Mouse (Mus musculus): ENCODE measurements around the gene P3h3.
"Not testable (repeated sequence)": the region's sequence is repeated elsewhere in the genome, so short reads cannot be mapped to it uniquely, and the experiment has no call there.

Gene P3h3

GRCm38 (mm10) chr6:124900056-124900800, 42.7 kb upstream of the P3h3 start:
- Histone ChIP-seq H3K27me3 (ENCODE audit: insufficient read depth, low read length) (no peaks in the 10 kb centered on the region), H3K9me3 (ENCODE audit: low read length) (no peaks in the 10 kb centered on the region), H3K36me3 (ENCODE audit: insufficient read depth, low read length) (no peaks in the 10 kb centered on the region), H3K4me3 (replicated peaks; ENCODE audit: low read length) (peak overlapping the region; percentile 29; the same call in 1 of the 2 replicates), H3K4me1 (replicated peaks; ENCODE audit: low read depth, low read length) (peaks cover 63% of the 10 kb centered on the region)
- TF ChIP-seq NANOG (IDR thresholded peaks at IDR 0.05; ENCODE audit: borderline replicate concordance, low read length) (no peak), CTCF (conservative IDR thresholded peaks at IDR 0.05; ENCODE audit: low read length) (no peak), POU5F1 (IDR thresholded peaks at IDR 0.05; ENCODE audit: borderline replicate concordance, low read length) (no peak)

- no peaks in the 10 kb centered on the region for H3K9me3 ChIP-seq (ENCODE audit: low read length)
- no peaks in the 10 kb centered on the region for H3K36me3 ChIP-seq (ENCODE audit: insufficient read depth, low read length)
- TF ChIP-seq POU5F1 (IDR thresholded peaks at IDR 0.05; ENCODE audit: borderline replicate concordance, low read length) (no peak), NANOG (IDR thresholded peaks at IDR 0.05; ENCODE audit: borderline replicate concordance, low read length) (no peak)
- H3K4me1 ChIP-seq (replicated peaks; ENCODE audit: low read depth, low read length), result peaks cover 54% of the 10 kb centered on the region
- H3K4me3 ChIP-seq (replicated peaks; ENCODE audit: low read length), result no peak overlapping the region
- no peaks in the 10 kb centered on the region for H3K27me3 ChIP-seq (ENCODE audit: insufficient read depth, low read length)
These were observed 40.8 kb upstream of the P3h3 start for GRCm38 (mm10) chr6:124898359-124898758.

DNA sequence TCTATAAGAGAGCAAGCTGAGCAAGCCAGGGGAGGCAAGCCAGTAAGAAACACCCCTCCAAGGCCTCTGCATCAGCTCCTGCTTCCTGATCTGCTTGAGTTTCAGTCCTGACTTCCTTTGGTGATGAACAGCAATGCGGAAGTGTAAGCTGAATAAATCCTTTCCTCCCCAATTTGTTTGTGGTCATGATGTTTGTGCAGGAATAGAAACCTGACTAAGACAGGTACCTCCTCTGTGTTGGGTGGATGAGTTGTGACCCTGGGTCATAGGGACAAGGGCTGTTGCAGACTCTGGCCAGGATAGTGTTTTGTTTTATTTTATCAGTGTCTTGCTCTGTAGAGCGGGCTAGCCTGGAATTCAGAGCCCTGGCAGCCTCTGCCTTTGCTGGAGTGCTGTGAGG, 36.6 kb upstream of the P3h3 start:
- H3K27me3 ChIP-seq (ENCODE audit: insufficient read depth, low read length); H3K36me3 ChIP-seq (ENCODE audit: insufficient read depth, low read length); H3K9me3 ChIP-seq (ENCODE audit: low read length); H3K4me3 ChIP-seq (replicated peaks; ENCODE audit: low read length): not testable (repeated sequence)
- peaks cover 26% of the 10 kb centered on the region for H3K4me1 ChIP-seq (replicated peaks; ENCODE audit: low read depth, low read length)

GRCm38 (mm10) chr6:124890997-124891396, 33.4 kb upstream of the P3h3 start:
- Histone ChIP-seq H3K9me3 (ENCODE audit: low read length) (no peaks in the 10 kb centered on the region), H3K36me3 (ENCODE audit: insufficient read depth, low read length) (no peaks in the 10 kb centered on the region), H3K4me1 (replicated peaks; ENCODE audit: low read depth, low read length) (peaks cover 18% of the 10 kb centered on the region), H3K4me3 (replicated peaks; ENCODE audit: low read length) (no peak overlapping the region), H3K27me3 (ENCODE audit: insufficient read depth, low read length) (peaks cover 8% of the 10 kb centered on the region; the same call in 1 of the 2 replicates)
- no peak for TF ChIP-seq CTCF (conservative IDR thresholded peaks at IDR 0.05; ENCODE audit: low read length)
- TF ChIP-seq NANOG (IDR thresholded peaks at IDR 0.05; ENCODE audit: borderline replicate concordance, low read length), result no peak
- no peak for TF ChIP-seq POU5F1 (IDR thresholded peaks at IDR 0.05; ENCODE audit: borderline replicate concordance, low read length)

DNA sequence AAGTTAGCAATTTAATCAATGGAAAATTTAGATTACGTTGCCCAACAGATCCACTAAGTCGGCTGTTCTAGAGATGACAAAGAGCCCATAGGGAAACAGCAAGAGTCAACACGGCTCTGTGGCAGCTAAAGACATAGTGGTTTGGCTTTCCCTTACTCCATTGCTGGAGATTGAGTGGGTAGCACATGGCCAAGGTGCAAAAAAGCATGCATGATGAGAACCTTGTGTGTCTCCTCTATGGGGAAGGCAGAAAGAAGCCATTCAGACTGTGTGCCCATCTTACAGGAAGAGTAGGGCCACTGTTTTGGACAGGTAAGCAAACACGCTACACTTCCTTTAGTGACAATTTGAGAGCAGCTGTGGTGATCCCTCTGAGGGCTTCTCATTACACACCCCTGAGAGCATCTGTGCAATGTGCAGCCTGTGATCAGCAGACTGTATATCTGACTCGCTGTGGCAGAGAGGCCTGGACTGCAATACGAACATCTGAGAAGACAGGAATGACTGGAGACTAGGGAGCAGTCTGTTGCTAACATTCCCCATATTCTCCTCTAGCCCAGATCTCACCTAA, 31.1 kb upstream of the P3h3 start:
- no peak overlapping the region for H3K4me3 ChIP-seq (replicated peaks; ENCODE audit: low read length)
- H3K4me1 ChIP-seq (replicated peaks; ENCODE audit: low read depth, low read length), result peaks cover 19% of the 10 kb centered on the region
- no peak for TF ChIP-seq CTCF (conservative IDR thresholded peaks at IDR 0.05; ENCODE audit: low read length)
- no peak for TF ChIP-seq NANOG (IDR thresholded peaks at IDR 0.05; ENCODE audit: borderline replicate concordance, low read length)
- no peak for TF ChIP-seq POU5F1 (IDR thresholded peaks at IDR 0.05; ENCODE audit: borderline replicate concordance, low read length)
- peaks cover 10% of the 10 kb centered on the region; the same call in 1 of the 2 replicates for H3K27me3 ChIP-seq (ENCODE audit: insufficient read depth, low read length)
- H3K36me3 ChIP-seq (ENCODE audit: insufficient read depth, low read length), result no peaks in the 10 kb centered on the region
- no peaks in the 10 kb centered on the region for H3K9me3 ChIP-seq (ENCODE audit: low read length)

DNA sequence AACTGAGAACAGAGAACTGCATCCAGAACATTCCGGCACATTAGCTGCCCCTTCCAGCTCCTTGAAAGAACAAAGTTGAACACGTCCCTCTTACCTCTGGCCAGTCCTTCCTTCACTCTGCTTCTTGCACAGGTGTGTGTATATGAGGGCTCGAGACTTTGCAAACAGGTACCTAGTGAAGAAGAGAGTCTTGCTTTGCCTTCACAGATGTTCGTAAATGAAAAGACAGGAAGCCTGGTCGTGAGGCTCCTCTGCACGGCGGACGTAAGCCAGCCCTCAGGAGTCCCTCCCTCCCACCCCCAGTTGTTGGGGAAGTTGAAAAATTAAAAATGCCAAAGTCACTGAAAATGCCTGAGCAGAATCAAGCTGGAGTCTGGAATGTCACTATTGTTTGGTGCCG, 30.4 kb upstream of the P3h3 start, which contains the start of gene Cd4:
Gene Cd4 (minus strand): TSS at position 236 of the 400 bp plus-strand sequence.
- Histone ChIP-seq H3K9me3 (ENCODE audit: low read length) (no peaks in the 10 kb centered on the region), H3K4me3 (replicated peaks; ENCODE audit: low read length) (no peak within 1 kb of the TSS)
- no peak for TF ChIP-seq POU5F1 (IDR thresholded peaks at IDR 0.05; ENCODE audit: borderline replicate concordance, low read length)
- no peak for TF ChIP-seq NANOG (IDR thresholded peaks at IDR 0.05; ENCODE audit: borderline replicate concordance, low read length)
- no peak for TF ChIP-seq CTCF (conservative IDR thresholded peaks at IDR 0.05; ENCODE audit: low read length)

DNA sequence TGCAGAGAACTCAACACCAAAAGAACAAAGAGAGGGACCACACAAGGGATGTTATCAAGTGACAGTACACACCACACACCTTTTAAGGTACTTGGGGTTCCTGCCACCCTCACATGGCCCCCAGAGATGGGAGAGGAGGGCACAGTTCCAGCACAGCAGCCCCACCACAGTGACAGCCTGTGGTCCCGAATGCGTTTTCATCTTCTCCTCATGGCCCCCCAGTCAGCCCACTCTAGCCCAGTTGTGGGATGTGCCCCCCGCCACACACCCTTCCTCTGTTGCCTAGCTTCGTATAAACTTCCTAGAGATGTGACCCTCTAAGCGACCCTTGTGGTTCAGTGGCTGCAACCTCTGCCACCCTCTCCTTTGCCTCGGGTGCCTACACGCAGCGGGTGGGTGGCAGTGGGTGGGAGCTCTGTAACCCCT, 28.4 kb upstream of the P3h3 start:
- H3K9me3 ChIP-seq (ENCODE audit: low read length), result no peaks in the 10 kb centered on the region
- H3K36me3 ChIP-seq (ENCODE audit: insufficient read depth, low read length), result no peaks in the 10 kb centered on the region
- no peak overlapping the region for H3K4me3 ChIP-seq (replicated peaks; ENCODE audit: low read length)
- TF ChIP-seq NANOG (IDR thresholded peaks at IDR 0.05; ENCODE audit: borderline replicate concordance, low read length) (no peak), POU5F1 (IDR thresholded peaks at IDR 0.05; ENCODE audit: borderline replicate concordance, low read length) (no peak), CTCF (conservative IDR thresholded peaks at IDR 0.05; ENCODE audit: low read length) (no peak)
- H3K4me1 ChIP-seq (replicated peaks; ENCODE audit: low read depth, low read length), result peaks cover 6% of the 10 kb centered on the region; the same call in 1 of the 2 replicates
- H3K27me3 ChIP-seq (ENCODE audit: insufficient read depth, low read length), result peaks cover 10% of the 10 kb centered on the region; the same call in 1 of the 2 replicates

More for the DNA sequence above, 30.4 kb upstream of the P3h3 start, which contains the start of gene Cd4:
- Histone ChIP-seq H3K27me3 (ENCODE audit: insufficient read depth, low read length) (peaks cover 10% of the 10 kb centered on the region; the same call in 1 of the 2 replicates), H3K4me1 (replicated peaks; ENCODE audit: low read depth, low read length) (peaks cover 19% of the 10 kb centered on the region), H3K36me3 (ENCODE audit: insufficient read depth, low read length) (no peaks in the 10 kb centered on the region)

- H3K9me3 ChIP-seq (ENCODE audit: low read length), result no peaks in the 10 kb centered on the region
- 0 out of 2 replicates have a peak, but pooled peaks cover 5% of the 10 kb centered on the region for H3K4me1 ChIP-seq (replicated peaks; ENCODE audit: low read depth, low read length)
- H3K36me3 ChIP-seq (ENCODE audit: insufficient read depth, low read length), result no peaks in the 10 kb centered on the region
- no peak for TF ChIP-seq NANOG (IDR thresholded peaks at IDR 0.05; ENCODE audit: borderline replicate concordance, low read length)
- no peak for TF ChIP-seq CTCF (conservative IDR thresholded peaks at IDR 0.05; ENCODE audit: low read length)
- TF ChIP-seq POU5F1 (IDR thresholded peaks at IDR 0.05; ENCODE audit: borderline replicate concordance, low read length), result no peak
- no peak overlapping the region for H3K4me3 ChIP-seq (replicated peaks; ENCODE audit: low read length)
- H3K27me3 ChIP-seq (ENCODE audit: insufficient read depth, low read length), result peaks cover 10% of the 10 kb centered on the region; the same call in 1 of the 2 replicates
These were observed 27.4 kb upstream of the P3h3 start for GRCm38 (mm10) chr6:124884714-124885500.
